Mouse (Mus musculus): ENCODE results near the gene Mest. TPM values are rescaled to one million over a fixed set of nuclear protein-coding genes. Genes with fewer than 3 reads are reported as not detected.

The Mest gene
- polyA plus RNA-seq, 1 experiment from 2014 or later, result 464 TPM

MicroRNAs encoded within 50 kb of the gene (microRNA counts, 519-probe panel; counts per million panel counts)
- microRNA mmu-miR-335-3p (4,430 counts per million, percentile 58 among the panel's probes with 10 or more counts), microRNA mmu-miR-335-5p (5,994 counts per million, percentile 89 among the panel's probes with 10 or more counts)

Small RNA genes within 50 kb of the gene (microRNA-seq; reads per million reads assigned to microRNA genes)
- gene Mir335, result 35,219 reads per million, percentile 99 among the genes with 10 or more reads in this experiment

Other genes starting within 250 kb of the Mest start
- gene Tmem209, start 213.8 kb upstream of the Mest start, polyA plus RNA-seq (2014; fragmentation: Nextera tagmentation; extraction: Ambion mirVana), result 37.8 and 44.5 TPM in 2 replicates
- gene Ssmem1, start 213.7 kb upstream of the Mest start, polyA plus RNA-seq (2014; fragmentation: Nextera tagmentation; extraction: Ambion mirVana), result 0.16 and 0.20 TPM in 2 replicates
- gene Cpa2, start 182.0 kb upstream of the Mest start, polyA plus RNA-seq (2014; fragmentation: Nextera tagmentation; extraction: Ambion mirVana), result 4.5 and 5.4 TPM in 2 replicates
- gene Cpa4, start 155.2 kb upstream of the Mest start, polyA plus RNA-seq (2014; fragmentation: Nextera tagmentation; extraction: Ambion mirVana), result 2.3 and 2.8 TPM in 2 replicates
- 0.10 TPM in 2 replicates for gene Cpa5, start 112.5 kb upstream of the Mest start, polyA plus RNA-seq (2014; fragmentation: Nextera tagmentation; extraction: Ambion mirVana)
- 0.58 and 1.5 TPM in 2 replicates for gene Cpa1, start 84.3 kb upstream of the Mest start, polyA plus RNA-seq (2014; fragmentation: Nextera tagmentation; extraction: Ambion mirVana)
- 15.6 and 16.6 TPM in 2 replicates for gene Cep41, start 29.8 kb upstream of the Mest start, polyA plus RNA-seq (2014; fragmentation: Nextera tagmentation; extraction: Ambion mirVana)
- gene Copg2, start 173.2 kb downstream of the Mest start, polyA plus RNA-seq (2014; fragmentation: Nextera tagmentation; extraction: Ambion mirVana), result 37.2 and 40.3 TPM in 2 replicates
- not detected in 2 replicates for gene Tsga13, start 192.0 kb downstream of the Mest start, polyA plus RNA-seq (2014; fragmentation: Nextera tagmentation; extraction: Ambion mirVana)
- gene Klf14, start 235.5 kb downstream of the Mest start, polyA plus RNA-seq (2014; fragmentation: Nextera tagmentation; extraction: Ambion mirVana), result 0.18 and 0.20 TPM in 2 replicates

All from forebrain, embryonic 14.5 days (tissue).